Comparison of ENCODE assay signal across 11 mouse cellular contexts in the genomic region with DNA sequence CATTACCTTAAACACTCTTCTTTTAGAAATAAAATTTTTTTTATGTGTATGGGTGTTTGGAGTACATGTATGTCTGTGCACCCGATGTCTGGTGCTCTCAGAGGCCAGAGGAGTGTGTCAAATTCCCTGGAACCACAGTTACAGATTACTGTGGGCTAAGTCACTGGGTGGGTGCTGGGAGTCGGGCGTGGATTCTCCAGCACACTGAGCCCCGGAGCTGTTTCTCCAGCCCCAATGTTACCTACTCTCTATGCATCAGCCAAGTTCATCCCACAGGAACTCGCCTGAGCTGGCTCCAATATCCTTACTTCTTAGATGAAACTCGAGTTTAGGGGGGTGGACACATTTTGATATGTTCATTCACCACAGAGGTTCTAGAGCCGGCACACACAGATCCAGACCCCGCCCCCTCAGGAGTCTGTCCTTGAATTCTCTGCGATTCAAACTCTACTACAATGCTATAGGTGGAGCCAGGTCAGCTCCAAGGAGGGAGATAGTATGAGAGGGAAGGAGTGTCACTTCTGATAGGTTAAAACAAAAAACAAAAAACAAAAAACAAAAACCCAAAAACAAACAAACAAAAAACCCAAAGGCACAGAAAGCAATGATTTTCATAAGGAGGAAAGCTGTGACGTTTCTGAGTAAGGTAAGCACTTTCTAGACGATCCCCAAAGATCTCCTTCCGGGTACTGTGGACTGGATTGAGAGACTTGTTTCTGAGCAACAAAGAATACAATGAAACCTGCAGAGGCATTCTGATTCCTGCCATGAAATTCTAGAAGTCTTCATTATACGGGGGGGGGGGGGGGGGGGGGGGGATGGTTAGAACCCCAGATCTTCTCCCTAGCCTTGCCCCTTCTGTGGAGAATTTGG. TPM values are rescaled to one million over a fixed set of nuclear protein-coding genes. Genes with fewer than 3 reads are reported as not detected.
DNase-seq lines count a peak whose midpoint lies in the region; ATAC-seq and TF ChIP-seq lines count a peak whose summit lies in the region.
"Had no signal": no experiment of that assay in that cellular context is flagged by ENCODE, and none has a peak within 500 bp of the region (broad histone marks: within the 10 kb centered on the region; RNA-seq: fewer than 3 reads in every experiment).

No protein-coding gene starts in this region.

- H3K4me1 ChIP-seq in heart, embryonic 12.5 days (replicated peaks) = peaks cover 21% of the 10 kb centered on the region
- peaks cover 3% of the 10 kb centered on the region; the same call in 1 of the 2 replicates for H3K4me1 ChIP-seq in embryonic facial prominence, embryonic 14.5 days (ENCODE audit: control insufficient read depth, insufficient read depth, low read length)

- H3K4me2 ChIP-seq in heart, embryonic 12.5 days = peak overlapping the region; percentile 48
- peak overlapping the region; percentile 6 for H3K4me2 ChIP-seq in embryonic facial prominence, embryonic 14.5 days (ENCODE audit: low read depth, low read length)

- no peaks in the 10 kb centered on the region for H3K9me3 ChIP-seq in heart, embryonic 12.5 days (replicated peaks)
- H3K9me3 ChIP-seq in embryonic facial prominence, embryonic 14.5 days (ENCODE audit: control insufficient read depth, low read length) = no peaks in the 10 kb centered on the region

- DNase-seq in heart, adult 18-20 months = no peak
- DNase-seq in embryonic facial prominence, embryonic 14.5 days (ENCODE audit: low spot score) = peak; percentile 41
- DNase-seq in right cerebral cortex, postnatal 10 days (ENCODE audit: low spot score in 2 of 2) = no peak
- no peak for DNase-seq in spleen, postnatal 14 days (ENCODE audit: low spot score in 2 of 2)
- no peak for DNase-seq in spleen, adult 12 weeks (ENCODE audit: low spot score)
- DNase-seq: right cerebral cortex, adult 18-20 months had no signal

- H3K4me3 ChIP-seq in heart, embryonic 12.5 days = peak overlapping the region; percentile 2; the same call in 1 of the 2 replicates
- peak overlapping the region; percentile 19 for H3K4me3 ChIP-seq in C2C12 (ENCODE audit: insufficient read depth, poor library complexity, severe bottlenecking)
- H3K4me3 ChIP-seq in embryonic facial prominence, embryonic 14.5 days (ENCODE audit: low read depth, low read length) = no peak overlapping the region

- TF ChIP-seq CTCF in C2C12 (IDR thresholded peaks at IDR 0.05; ENCODE audit: control insufficient read depth, insufficient read depth, insufficient read length) = no peak

- H3K27ac ChIP-seq in heart, embryonic 12.5 days (ENCODE audit: poor library complexity, severe bottlenecking) = no peak overlapping the region
- no peak overlapping the region for H3K27ac ChIP-seq in embryonic facial prominence, embryonic 14.5 days (replicated peaks; ENCODE audit: low read depth, low read length)

- H3K79me3 ChIP-seq in C2C12 (ENCODE audit: low read depth) = no peaks in the 10 kb centered on the region

- H3ac ChIP-seq in C2C12 (ENCODE audit: control insufficient read depth, insufficient read length, low read depth) = peak overlapping the region; percentile 27

- 33% methylated on average over 13 of the region's 13 CpGs for WGBS in heart, embryonic 12.5 days
- 31% methylated on average over 13 of the region's 13 CpGs for WGBS in embryonic facial prominence, embryonic 14.5 days

- no peaks in the 10 kb centered on the region for H3K27me3 ChIP-seq in heart, embryonic 12.5 days (replicated peaks)
- H3K27me3 ChIP-seq in C2C12 (ENCODE audit: control insufficient read depth, insufficient read depth, insufficient read length) = no peaks in the 10 kb centered on the region
- no peaks in the 10 kb centered on the region for H3K27me3 ChIP-seq in embryonic facial prominence, embryonic 14.5 days (replicated peaks; ENCODE audit: control insufficient read depth, insufficient read depth, low read length)
- H3K27me3 ChIP-seq: CH12.LX had no signal

- H3K79me2 ChIP-seq in C2C12 (ENCODE audit: control insufficient read depth, insufficient read depth) = no peaks in the 10 kb centered on the region

- H3K9ac ChIP-seq in heart, embryonic 12.5 days = no peak overlapping the region
- H3K9ac ChIP-seq in embryonic facial prominence, embryonic 14.5 days (ENCODE audit: low read depth, low read length) = no peak overlapping the region

- no peak for ATAC-seq in heart, embryonic 12.5 days (ENCODE audit: insufficient number of reproducible peaks, low FRiP score)
- peak; percentile 68 for ATAC-seq in embryonic facial prominence, embryonic 14.5 days (ENCODE audit: low read depth)
- peak; percentile 56; the same call in 1 of the 2 replicates for ATAC-seq in megakaryocyte-erythroid progenitor cell, adult 5-6 weeks (replicated peaks; ENCODE audit: low FRiP score, low TSS enrichment, poor library complexity, severe bottlenecking)
- ATAC-seq: forebrain, embryonic 14.5 days had no signal

- H3K36me3 ChIP-seq in heart, embryonic 12.5 days = no peaks in the 10 kb centered on the region
- no peaks in the 10 kb centered on the region for H3K36me3 ChIP-seq in C2C12 (ENCODE audit: control insufficient read depth, insufficient read depth)
- no peaks in the 10 kb centered on the region for H3K36me3 ChIP-seq in embryonic facial prominence, embryonic 14.5 days (ENCODE audit: control insufficient read depth, insufficient read depth, low read length)

TF ChIP-seq in C2C12, 6 proteins besides CTCF, POLR2A, EP300 and RAD21:
- TF ChIP-seq MAX (IDR thresholded peaks at IDR 0.05) = peak; percentile 43
- no peak for TF ChIP-seq USF1 (IDR thresholded peaks at IDR 0.05; ENCODE audit: low read depth)

RNA-seq across cellular contexts. Expression of gene Frs2, which starts 25.5 kb away (rescaled TPM):
- 23.4 and 25.0 TPM in 2 replicates for polyA plus RNA-seq in heart, embryonic 12.5 days (2016; fragmentation: Nextera tagmentation; extraction: Ambion mirVana)
- 10 to 100 TPM; 15.3 to 16.4 TPM for total RNA-seq in heart, adult 18-20 months (2021)
- 11.0 TPM for polyA plus RNA-seq in C2C12 (2012; fragmentation: generic; extraction: Trizol)
- polyA plus RNA-seq in embryonic facial prominence, embryonic 14.5 days (2014; fragmentation: Nextera tagmentation; extraction: Ambion mirVana) = 22.6 and 27.6 TPM in 2 replicates
- 20.7 and 22.7 TPM in 2 replicates for total RNA-seq in megakaryocyte-erythroid progenitor cell, adult 5-6 weeks (2014; fragmentation: Nextera tagmentation)
- 9.6 and 22.9 TPM in 2 replicates for total RNA-seq in megakaryocyte-erythroid progenitor cell, adult 5-6 weeks (2017)

RNA-seq across cellular contexts. Expression of gene Yeats4, which starts 50.5 kb away (rescaled TPM):
- polyA plus RNA-seq in heart, embryonic 12.5 days (2016; fragmentation: Nextera tagmentation; extraction: Ambion mirVana) = 64.1 and 66.2 TPM in 2 replicates
- 10 to 100 TPM; 29.3 to 30.2 TPM for total RNA-seq in heart, adult 18-20 months (2021)
- 40.8 TPM for polyA plus RNA-seq in C2C12 (2012; fragmentation: generic; extraction: Trizol)
- polyA plus RNA-seq in embryonic facial prominence, embryonic 14.5 days (2014; fragmentation: Nextera tagmentation; extraction: Ambion mirVana) = 57.9 and 64.6 TPM in 2 replicates
- 65.0 and 70.8 TPM in 2 replicates for total RNA-seq in megakaryocyte-erythroid progenitor cell, adult 5-6 weeks (2014; fragmentation: Nextera tagmentation)
- total RNA-seq in megakaryocyte-erythroid progenitor cell, adult 5-6 weeks (2017) = 113 and 125 TPM in 2 replicates
